Mouse (Mus musculus): ENCODE measurements at regions not wholly inside any gene's neighbourhood (a gene's known extent, or its start where the extent isn't known, plus 50 kb on each side); places are given as distances from the start of the nearest gene placed in this dataset.

- no peak for DNase-seq
Observed at GRCm38 (mm10) chr6:78228883-78229282, 141.6 kb upstream of the Reg3b start.

- no peak for DNase-seq
Observed at GRCm38 (mm10) chr6:78244404-78244803, 126.1 kb upstream of the Reg3b start.

- DNase-seq: no peak
Observed at GRCm38 (mm10) chr6:78245010-78245409, 125.4 kb upstream of the Reg3b start.

- no peak for DNase-seq
Observed at GRCm38 (mm10) chr6:78250053-78250452, 120.4 kb upstream of the Reg3b start.

- no peak for DNase-seq
Observed at GRCm38 (mm10) chr6:78250541-78250940, 119.9 kb upstream of the Reg3b start.

- DNase-seq: no peak
Observed at GRCm38 (mm10) chr6:78271879-78272546, 98.4 kb upstream of the Reg3b start.

GRCm38 (mm10) chr6:78277993-78278715 lies 92.3 kb upstream of the Reg3b start:
- no peak for DNase-seq

- DNase-seq: no peak
Observed at GRCm38 (mm10) chr6:78280541-78280940, 89.9 kb upstream of the Reg3b start.

- no peak for DNase-seq
Observed at GRCm38 (mm10) chr6:78294647-78295046, 75.8 kb upstream of the Reg3b start.

GRCm38 (mm10) chr6:78303187-78303740 lies 67.2 kb upstream of the Reg3b start:
- peak; percentile 5 for DNase-seq

All from cerebellum, adult 9-10 months (tissue).